In the genomic region with DNA sequence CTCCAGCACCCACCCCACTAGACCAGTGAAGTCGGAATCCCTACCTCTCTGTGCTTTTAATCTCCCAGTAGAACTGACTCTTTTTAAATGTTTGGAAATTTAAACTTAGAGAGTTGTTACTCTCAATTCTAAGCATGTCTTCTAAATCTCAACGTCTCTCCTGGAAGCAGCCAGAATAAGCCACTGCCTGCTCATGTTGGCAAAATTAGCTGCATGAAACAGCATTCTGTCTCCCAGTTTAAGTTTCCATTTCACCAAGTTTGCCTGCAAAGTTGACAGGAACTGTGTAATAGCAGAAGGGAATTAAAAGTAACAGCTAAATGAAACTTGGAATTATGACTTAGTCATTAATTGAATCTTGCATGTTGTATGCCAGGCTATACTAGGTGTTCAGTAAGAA, we compare ENCODE assay signal across 35 mouse cellular contexts. TPM values are rescaled to one million over a fixed set of nuclear protein-coding genes. Genes with fewer than 3 reads are reported as not detected.
"Had no signal": no experiment of that assay in that cellular context is flagged by ENCODE, and none has a peak within 500 bp of the region (broad histone marks: within the 10 kb centered on the region; RNA-seq: fewer than 3 reads in every experiment).

No protein-coding gene starts in this region.

- DNase-seq: liver; liver, embryonic 13.5 days; liver, postnatal 0 days; lung, adult 18-20 months; lung, adult 2 months; lung, postnatal 10 days; lung, postnatal 14 days; lung, postnatal 36 days; lung, postnatal 4 days; midbrain, embryonic 14.5 days had no signal

- H3K4me1 ChIP-seq: liver, embryonic 12.5 days; liver, embryonic 13.5 days; liver, embryonic 15.5 days; megakaryocyte, embryonic 14.5 days had no signal

- H3K9ac ChIP-seq: limb, embryonic 12.5 days; limb, embryonic 13.5 days; limb, embryonic 15.5 days; liver, embryonic 12.5 days; liver, embryonic 13.5 days; liver, embryonic 14.5 days; liver, embryonic 15.5 days; liver, postnatal 0 days; lung, embryonic 14.5 days; lung, embryonic 15.5 days; midbrain, embryonic 12.5 days; midbrain, embryonic 13.5 days; midbrain, embryonic 15.5 days had no signal

- ATAC-seq: liver, embryonic 12.5 days; liver, postnatal 0 days; lung, postnatal 0 days; midbrain, embryonic 13.5 days; midbrain, embryonic 15.5 days; midbrain, embryonic 16.5 days had no signal

- H3K27me3 ChIP-seq: limb, embryonic 15.5 days; liver, embryonic 13.5 days had no signal

- H3K4me3 ChIP-seq: limb, embryonic 10.5 days; limb, embryonic 12.5 days; limb, embryonic 13.5 days; limb, embryonic 15.5 days; liver, embryonic 12.5 days; liver, embryonic 13.5 days; liver, embryonic 15.5 days; lung, embryonic 15.5 days; megakaryocyte, embryonic 14.5 days; midbrain, embryonic 10.5 days; midbrain, embryonic 12.5 days; midbrain, embryonic 13.5 days; midbrain, embryonic 15.5 days had no signal

- H3K4me2 ChIP-seq: limb, embryonic 12.5 days; limb, embryonic 15.5 days; liver, embryonic 11.5 days; liver, embryonic 12.5 days; liver, embryonic 13.5 days; liver, embryonic 15.5 days; lung, embryonic 14.5 days; lung, embryonic 15.5 days; midbrain, embryonic 11.5 days; midbrain, embryonic 12.5 days; midbrain, embryonic 13.5 days; midbrain, embryonic 15.5 days had no signal

- H3K27ac ChIP-seq: limb, embryonic 10.5 days; limb, embryonic 12.5 days; limb, embryonic 13.5 days; limb, embryonic 15.5 days; liver, embryonic 12.5 days; liver, embryonic 13.5 days; liver, embryonic 14.5 days; liver, embryonic 15.5 days; lung, embryonic 15.5 days; macrophage; midbrain, embryonic 10.5 days; midbrain, embryonic 12.5 days; midbrain, embryonic 13.5 days; midbrain, embryonic 15.5 days had no signal

- H3K9me3 ChIP-seq: limb, embryonic 10.5 days; limb, embryonic 12.5 days; limb, embryonic 13.5 days; limb, embryonic 15.5 days; liver, embryonic 12.5 days; liver, embryonic 13.5 days; liver, embryonic 15.5 days; lung, embryonic 15.5 days; midbrain, embryonic 10.5 days; midbrain, embryonic 12.5 days; midbrain, embryonic 13.5 days; midbrain, embryonic 15.5 days had no signal

- H3K36me3 ChIP-seq: limb, embryonic 10.5 days; limb, embryonic 12.5 days; limb, embryonic 13.5 days; limb, embryonic 15.5 days; liver, embryonic 12.5 days; liver, embryonic 13.5 days; liver, embryonic 15.5 days; lung, embryonic 15.5 days; midbrain, embryonic 10.5 days; midbrain, embryonic 12.5 days; midbrain, embryonic 13.5 days; midbrain, embryonic 15.5 days had no signal

RNA-seq across cellular contexts. Expression of a gene that starts 1.1 kb away (rescaled TPM):
- total RNA-seq: liver, adult 2 months; megakaryocyte progenitor cell, adult 5-6 weeks; megakaryocyte, adult 5-6 weeks; megakaryocyte-erythroid progenitor cell, adult 5-6 weeks; monocyte, adult 5-6 weeks had no signal
- polyA plus RNA-seq: liver, adult 2 months; liver, embryonic 12.5 days; liver, embryonic 13.5 days; liver, embryonic 14.5 days; liver, embryonic 16.5 days; liver, postnatal 0 days; macrophage had no signal
